Mouse (Mus musculus) brain, embryonic 14.5 days (tissue): ENCODE data around the gene Dennd1a. TPM values are rescaled to one million over a fixed set of nuclear protein-coding genes. Genes with fewer than 3 reads are reported as not detected.

ENCODE experiments used
- DNase-seq: peaks from one replicate; pipeline ENCODE4 v3.0.0-alpha.2; 2011; ENCODE audit warnings: low read depth
- CTCF ChIP-seq: fragments of 200-500 bp; IDR thresholded peaks from 2 replicates; pipeline ENCODE4 v1.5.1; 2012; ENCODE audit warnings: inconsistent platforms, mild to moderate bottlenecking, moderate library complexity, borderline replicate concordance; ENCODE audit not compliant: insufficient read depth, insufficient read length; ENCODE audit errors: extremely low read depth
- POLR2A ChIP-seq: fragments of 200-500 bp; IDR thresholded peaks from 2 replicates; pipeline ENCODE4 v1.6.1; 2012; ENCODE audit warnings: mild to moderate bottlenecking, inconsistent platforms, borderline replicate concordance; ENCODE audit not compliant: poor library complexity, insufficient read depth, insufficient read length, severe bottlenecking; ENCODE audit errors: extremely low read depth
- polyA plus RNA-seq: library from polyadenylated mRNA; depleted of rRNA; stranded (reverse); fragments of >200 nt; gene quantifications from 2 replicates; pipeline ENCODE4 v1.2.3, GENCODE M21; 2012

Gene Dennd1a
- polyA plus RNA-seq, 1 experiment: 42.2 TPM

- TF ChIP-seq CTCF (no peak), POLR2A (no peak)
- no peak for DNase-seq
These were observed 221.3 kb downstream of the Dennd1a start for GRCm38 (mm10) chr2:38065914-38066313.

DNA sequence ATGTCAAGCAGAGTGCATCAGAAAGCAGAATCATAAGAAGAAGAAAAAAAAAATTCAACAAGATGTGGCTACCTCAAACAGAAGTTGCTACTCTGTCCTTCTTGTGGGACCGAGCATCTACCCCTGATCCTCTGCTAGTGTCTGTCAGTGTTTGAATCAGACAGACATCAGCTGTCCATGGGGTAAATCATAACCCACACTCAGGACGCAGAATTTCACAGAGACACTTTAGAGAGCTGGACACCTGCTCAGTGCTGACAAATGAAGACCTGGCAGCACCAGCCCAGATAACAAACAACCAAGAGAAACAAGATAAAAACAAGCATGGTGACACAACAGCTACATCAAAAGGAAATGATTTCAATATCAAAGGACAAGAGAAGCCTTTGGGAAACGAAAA lies 222.9 kb downstream of the Dennd1a start:
- TF ChIP-seq POLR2A (no peak), CTCF (no peak)
- no peak for DNase-seq

DNA sequence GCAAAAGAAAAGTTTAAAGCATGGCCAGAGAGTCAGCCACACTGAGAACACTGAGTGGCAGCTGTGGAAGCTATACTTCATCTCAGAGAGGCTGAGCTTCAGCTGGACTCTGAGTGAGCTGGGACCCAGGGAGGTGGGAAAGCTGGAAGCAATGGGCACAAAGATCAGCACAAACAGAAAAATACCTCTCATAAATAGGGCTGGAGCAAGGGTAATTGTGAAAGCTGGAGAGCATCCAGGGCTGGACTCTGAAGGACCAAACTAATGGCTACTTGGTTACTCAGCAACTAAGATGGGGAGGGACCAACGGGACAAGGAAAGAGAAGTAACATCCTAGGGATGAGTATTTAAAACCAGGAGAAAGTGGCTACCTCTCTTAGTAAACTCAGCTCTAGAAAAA lies 225.0 kb downstream of the Dennd1a start:
- TF ChIP-seq POLR2A: no peak
- TF ChIP-seq CTCF: no peak

DNA sequence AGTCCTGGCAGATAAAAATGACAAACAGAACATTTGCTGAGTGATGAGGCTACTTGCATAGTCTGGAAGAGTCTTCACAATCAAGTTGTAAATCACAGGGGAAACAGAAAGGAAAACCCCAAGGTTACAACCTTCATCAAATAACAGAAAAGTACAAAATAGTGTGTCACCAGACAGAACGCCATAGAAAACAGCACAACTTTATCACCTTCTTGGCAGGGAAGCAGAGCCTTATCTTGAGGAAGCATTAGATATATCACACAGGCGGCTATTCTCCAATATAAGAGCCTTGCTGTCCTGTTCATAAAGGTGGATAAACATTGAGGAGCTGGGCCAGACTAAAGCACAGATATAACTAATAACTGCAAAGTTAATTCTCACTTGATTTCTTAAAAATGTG lies 225.7 kb downstream of the Dennd1a start:
- DNase-seq: no peak
- no peak for TF ChIP-seq POLR2A
- no peak for TF ChIP-seq CTCF

More for the DNA sequence above, 225.0 kb downstream of the Dennd1a start:
- no peak for DNase-seq

DNA sequence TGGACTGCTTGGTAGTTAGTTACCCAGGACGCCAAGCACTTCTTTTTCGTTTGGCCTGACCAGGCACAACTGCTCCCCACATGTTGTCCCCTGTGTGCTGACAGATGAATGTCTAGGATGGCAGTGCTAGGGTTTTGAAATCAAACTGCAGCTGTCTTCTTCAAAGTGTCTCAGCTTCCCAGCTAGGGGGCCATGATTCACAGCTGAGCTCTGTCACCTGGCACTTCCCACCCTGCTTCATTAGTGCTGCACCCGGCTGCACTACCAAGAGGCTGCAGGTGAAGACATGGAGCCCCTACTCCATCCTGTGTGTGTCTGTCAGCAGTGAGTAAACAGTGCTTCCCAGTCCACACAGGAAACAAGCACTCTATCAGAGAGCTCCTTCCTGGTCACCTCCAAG lies 234.8 kb downstream of the Dennd1a start:
- TF ChIP-seq CTCF (no peak), POLR2A (no peak)
- DNase-seq: no peak

GRCm38 (mm10) chr2:38051485-38052085 lies 235.6 kb downstream of the Dennd1a start:
- DNase-seq: peak; percentile 25
- TF ChIP-seq CTCF: no peak
- TF ChIP-seq POLR2A: no peak

- DNase-seq: no peak
- TF ChIP-seq CTCF (no peak), POLR2A (no peak)
These were observed 238.2 kb downstream of the Dennd1a start for GRCm38 (mm10) chr2:38048996-38049395.

DNA sequence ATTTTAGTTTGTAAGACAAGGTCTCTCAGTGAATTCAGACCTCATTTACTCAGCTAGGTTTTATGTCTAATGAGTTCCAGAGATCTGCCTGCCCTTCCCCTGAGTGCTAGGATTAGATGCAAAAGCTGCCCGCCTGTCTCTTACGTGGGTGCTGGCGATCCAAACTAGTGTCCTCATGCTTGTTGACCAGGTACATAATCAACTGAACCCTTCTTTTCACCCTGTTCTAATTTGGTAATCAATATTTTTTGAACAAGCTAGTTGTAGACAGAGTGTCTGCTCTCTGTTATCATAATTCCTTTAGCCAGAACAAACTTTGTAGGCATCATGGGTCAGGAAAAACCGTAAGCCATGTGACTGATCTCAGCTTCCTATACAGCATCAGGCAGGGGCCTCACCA lies 241.9 kb downstream of the Dennd1a start:
- TF ChIP-seq POLR2A: no peak
- no peak for TF ChIP-seq CTCF
- no peak for DNase-seq

- TF ChIP-seq CTCF (no peak), POLR2A (no peak)
- no peak for DNase-seq
These were observed 246.3 kb downstream of the Dennd1a start for GRCm38 (mm10) chr2:38040845-38041244.

DNA sequence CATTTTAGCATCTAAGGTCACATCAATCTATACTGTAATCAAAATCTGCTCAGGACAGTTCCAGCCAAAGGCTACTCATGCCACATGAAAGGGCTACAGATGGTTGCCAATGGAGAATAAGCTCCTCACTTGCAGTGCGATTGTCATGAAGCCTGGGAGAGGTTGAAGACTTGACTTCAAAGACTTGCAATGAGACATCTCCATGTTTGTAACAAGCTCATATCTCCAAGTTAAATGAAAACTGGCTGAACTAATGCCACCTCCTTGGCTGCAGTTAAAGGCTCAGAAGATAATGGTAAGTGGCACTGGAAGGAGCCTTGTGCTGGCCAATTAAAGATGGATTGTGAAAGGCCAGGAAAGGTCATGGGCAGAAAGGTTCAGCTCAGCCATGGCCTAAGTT lies 247.6 kb downstream of the Dennd1a start:
- TF ChIP-seq CTCF (no peak), POLR2A (no peak)
- no peak for DNase-seq

- TF ChIP-seq POLR2A (no peak), CTCF (no peak)
- DNase-seq: peak; percentile 41
These were observed 258.9 kb downstream of the Dennd1a start for GRCm38 (mm10) chr2:38028317-38028716.

- peak; percentile 57 for DNase-seq
- no peak for TF ChIP-seq CTCF
- TF ChIP-seq POLR2A: no peak
These were observed 261.6 kb downstream of the Dennd1a start for GRCm38 (mm10) chr2:38025615-38026014.

GRCm38 (mm10) chr2:38023741-38024130 lies 263.5 kb downstream of the Dennd1a start:
- peak; percentile 32 for DNase-seq
- TF ChIP-seq CTCF (no peak), POLR2A (no peak)
